Mouse (Mus musculus): ENCODE results near the gene Pcna. TPM values are rescaled to one million over a fixed set of nuclear protein-coding genes. Genes with fewer than 3 reads are reported as not detected.

The Pcna gene
- polyA plus RNA-seq, 1 experiment from 2014 or later = 110 TPM

- Histone ChIP-seq H3K27me3 (no peaks in the 10 kb centered on the region), H3K4me1 (replicated peaks) (no peaks in the 10 kb centered on the region), H3K27ac (replicated peaks) (no peak overlapping the region), H3K36me3 (no peaks in the 10 kb centered on the region), H3K4me2 (no peak overlapping the region), H3K9me3 (no peaks in the 10 kb centered on the region), H3K9ac (no peak overlapping the region), H3K4me3 (no peak overlapping the region)
- 86% methylated on average over 5 of the region's 5 CpGs for WGBS
- no peak for ATAC-seq (ENCODE audit: low read depth)
Measured at GRCm38 (mm10) chr2:132211995-132212656, 41.0 kb downstream of the Pcna start.

DNA sequence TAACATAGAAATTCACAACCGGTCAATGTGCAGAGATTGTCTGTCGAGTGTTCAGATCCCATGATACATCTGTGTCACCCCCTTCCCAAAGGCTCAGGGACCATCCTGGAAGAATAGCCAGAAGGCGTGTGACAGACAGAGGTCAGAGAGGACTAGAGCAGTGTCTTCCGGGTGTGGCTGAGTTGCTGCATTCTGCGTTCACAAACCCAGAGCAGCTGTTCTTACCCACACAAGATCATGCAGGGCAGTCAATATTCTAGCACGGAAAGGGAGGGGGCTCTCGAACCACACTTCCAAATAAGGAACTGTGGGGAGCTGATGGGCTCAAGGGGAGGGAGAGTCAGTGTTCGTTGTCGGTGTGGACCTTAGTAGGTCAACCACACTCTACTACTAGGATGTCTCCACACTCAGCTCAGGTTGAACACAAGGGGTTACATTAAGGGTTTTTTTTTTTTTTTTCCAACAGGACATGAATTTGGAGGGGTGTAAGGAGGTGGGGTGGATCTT, 42.3 kb downstream of the Pcna start:
- 90% methylated on average over 9 of the region's 9 CpGs for WGBS
- Histone ChIP-seq H3K4me2 (no peak overlapping the region), H3K9me3 (no peaks in the 10 kb centered on the region), H3K9ac (no peak overlapping the region), H3K4me1 (replicated peaks) (no peaks in the 10 kb centered on the region), H3K27ac (replicated peaks) (no peak overlapping the region), H3K36me3 (no peaks in the 10 kb centered on the region), H3K27me3 (no peaks in the 10 kb centered on the region), H3K4me3 (no peak overlapping the region)
- ATAC-seq (ENCODE audit: low read depth) = no peak

DNA sequence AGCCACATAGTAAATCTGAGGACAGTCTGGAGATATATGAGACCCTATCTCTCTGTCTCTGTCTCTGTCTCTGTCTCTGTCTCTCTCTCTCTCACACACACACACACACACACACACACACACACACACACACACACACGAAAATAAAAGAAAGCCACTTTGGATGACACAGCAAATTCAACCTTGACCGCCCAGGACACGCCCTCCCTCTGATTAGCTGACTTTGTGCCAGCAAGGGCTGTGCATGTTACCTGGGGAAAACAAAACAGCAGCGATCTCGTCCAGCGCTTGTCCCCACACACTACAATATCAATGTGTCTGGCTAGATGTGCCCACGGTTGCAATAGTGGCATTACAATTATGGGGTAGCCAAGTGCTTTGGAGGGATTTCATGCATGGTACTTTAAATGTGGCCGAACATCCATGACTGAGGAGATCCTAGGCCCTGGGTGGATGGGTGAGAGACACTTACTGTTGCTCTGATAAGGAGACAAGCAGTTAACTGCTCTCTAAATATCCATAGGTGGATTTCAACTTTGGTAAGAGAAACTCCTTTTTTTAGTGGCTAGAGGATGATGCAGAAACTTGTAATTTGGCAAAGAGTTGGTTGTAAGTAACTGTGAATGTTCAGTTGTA, 44.8 kb downstream of the Pcna start:
- H3K9ac ChIP-seq = no peak overlapping the region
- no peak overlapping the region for H3K4me2 ChIP-seq
- no peak overlapping the region for H3K4me3 ChIP-seq
- ATAC-seq (ENCODE audit: low read depth) = no peak
- H3K9me3 ChIP-seq = no peaks in the 10 kb centered on the region
- no peaks in the 10 kb centered on the region for H3K27me3 ChIP-seq
- WGBS = 85% methylated on average over 8 of the region's 8 CpGs
- H3K36me3 ChIP-seq = no peaks in the 10 kb centered on the region
- no peaks in the 10 kb centered on the region for H3K4me1 ChIP-seq (replicated peaks)
- H3K27ac ChIP-seq (replicated peaks) = no peak overlapping the region

DNA sequence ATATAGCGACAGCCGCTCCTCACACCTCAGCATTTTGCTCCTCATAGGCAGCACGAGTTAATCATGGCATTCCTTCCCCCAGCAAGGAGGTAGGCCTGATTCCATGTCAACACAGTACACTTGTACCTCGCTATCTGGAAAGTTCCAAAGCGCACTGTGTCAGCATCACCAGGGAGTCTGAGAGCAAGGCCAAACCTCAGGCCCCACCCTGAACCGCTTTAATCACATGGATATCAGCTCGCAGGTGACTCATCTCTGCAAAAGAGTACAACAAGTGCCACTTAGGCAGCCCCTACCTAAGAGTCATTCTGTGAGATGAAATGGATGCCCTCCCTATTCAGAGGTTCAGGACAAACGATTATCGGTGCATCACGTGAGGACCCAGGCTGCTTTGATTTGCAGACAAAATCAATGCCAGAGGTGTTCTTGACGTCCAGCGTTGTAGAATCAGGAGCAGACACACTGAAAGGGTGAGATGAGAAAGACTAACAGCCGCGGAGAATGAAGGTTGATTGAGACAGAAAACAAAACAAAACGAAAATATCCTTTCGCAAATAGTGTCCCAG, 46.7 kb downstream of the Pcna start:
- H3K4me2 ChIP-seq = no peak overlapping the region
- no peak for ATAC-seq (ENCODE audit: low read depth)
- WGBS = 89% methylated on average over 16 of the region's 16 CpGs
- no peak overlapping the region for H3K27ac ChIP-seq (replicated peaks)
- H3K4me3 ChIP-seq = no peak overlapping the region
- no peaks in the 10 kb centered on the region for H3K36me3 ChIP-seq
- H3K4me1 ChIP-seq (replicated peaks) = no peaks in the 10 kb centered on the region
- no peaks in the 10 kb centered on the region for H3K27me3 ChIP-seq
- H3K9ac ChIP-seq = no peak overlapping the region
- H3K9me3 ChIP-seq = no peaks in the 10 kb centered on the region

- H3K4me2 ChIP-seq = no peak overlapping the region
- H3K9ac ChIP-seq = no peak overlapping the region
- ATAC-seq (ENCODE audit: low read depth) = no peak
- no peaks in the 10 kb centered on the region for H3K27me3 ChIP-seq
- no peaks in the 10 kb centered on the region for H3K36me3 ChIP-seq
- 80% methylated on average over 4 of the region's 4 CpGs for WGBS
- H3K27ac ChIP-seq (replicated peaks) = no peak overlapping the region
- no peaks in the 10 kb centered on the region for H3K4me1 ChIP-seq (replicated peaks)
- no peaks in the 10 kb centered on the region for H3K9me3 ChIP-seq
- H3K4me3 ChIP-seq = no peak overlapping the region
Measured at GRCm38 (mm10) chr2:132205549-132205948, 47.6 kb downstream of the Pcna start.

DNA sequence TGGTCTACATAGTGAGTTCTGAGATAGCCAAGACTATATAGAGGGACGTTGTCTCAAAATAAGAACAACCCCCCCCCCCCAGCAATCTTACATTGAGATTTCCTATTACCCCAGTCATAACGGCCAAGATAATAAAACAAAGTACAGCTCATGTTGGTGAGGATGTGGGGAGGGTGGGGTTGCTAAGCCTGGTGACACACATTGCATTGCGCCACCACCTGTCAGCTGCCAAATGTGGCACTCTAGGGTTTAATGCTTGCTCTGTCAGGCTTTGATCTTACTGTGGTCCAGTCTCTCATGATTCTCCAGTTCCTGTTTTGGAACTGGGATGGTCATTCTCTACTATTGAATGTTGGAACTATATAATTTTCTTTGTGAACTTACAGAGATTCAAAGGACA, 49.3 kb downstream of the Pcna start:
- Histone ChIP-seq H3K9me3 (no peaks in the 10 kb centered on the region), H3K4me3 (no peak overlapping the region), H3K27me3 (no peaks in the 10 kb centered on the region), H3K27ac (replicated peaks) (no peak overlapping the region), H3K9ac (no peak overlapping the region), H3K4me2 (no peak overlapping the region), H3K36me3 (no peaks in the 10 kb centered on the region), H3K4me1 (replicated peaks) (no peaks in the 10 kb centered on the region)
- 90% methylated on average over 3 of the region's 3 CpGs for WGBS
- no peak for ATAC-seq (ENCODE audit: low read depth)

- Histone ChIP-seq H3K9me3 (no peaks in the 10 kb centered on the region), H3K4me2 (no peak overlapping the region), H3K36me3 (no peaks in the 10 kb centered on the region), H3K9ac (no peak overlapping the region), H3K4me3 (no peak overlapping the region), H3K4me1 (replicated peaks) (no peaks in the 10 kb centered on the region), H3K27ac (replicated peaks) (no peak overlapping the region), H3K27me3 (no peaks in the 10 kb centered on the region)
- no peak for ATAC-seq (ENCODE audit: low read depth)
- 72% methylated on average over 3 of the region's 3 CpGs for whole genome bisulfite sequencing
Measured at GRCm38 (mm10) chr2:132203186-132203585, 49.9 kb downstream of the Pcna start.

Other genes with a start within 250 kb of the Pcna start
- gene Rassf2, start 223.1 kb downstream of the Pcna start, polyA plus RNA-seq (2015; fragmentation: Nextera tagmentation; extraction: Ambion mirVana) = 23.4 and 24.8 TPM in 2 replicates
- gene Slc23a2, start 108.2 kb downstream of the Pcna start, polyA plus RNA-seq (2015; fragmentation: Nextera tagmentation; extraction: Ambion mirVana) = 23.8 and 28.6 TPM in 2 replicates
- 51.7 and 58.1 TPM in 2 replicates for gene Tmem230, start 5.5 kb downstream of the Pcna start, polyA plus RNA-seq (2015; fragmentation: Nextera tagmentation; extraction: Ambion mirVana)
- 49.6 and 53.6 TPM in 2 replicates for gene Cds2, start 9.8 kb upstream of the Pcna start, polyA plus RNA-seq (2015; fragmentation: Nextera tagmentation; extraction: Ambion mirVana)
- 1.4 and 1.9 TPM in 2 replicates for gene Prokr2, start 132.1 kb upstream of the Pcna start, polyA plus RNA-seq (2015; fragmentation: Nextera tagmentation; extraction: Ambion mirVana)